Mouse (Mus musculus) lung, postnatal 10 days (tissue): ENCODE measurements around the gene Kbtbd13.

Experiments
- DNase-seq: peaks from one replicate; pipeline ENCODE4 v3.0.0; 2021

The Kbtbd13 gene

GRCm38 (mm10) chr9:65346476-65347111 lies 44.9 kb downstream of the Kbtbd13 start:
- DNase-seq, result peak; percentile 52

DNA sequence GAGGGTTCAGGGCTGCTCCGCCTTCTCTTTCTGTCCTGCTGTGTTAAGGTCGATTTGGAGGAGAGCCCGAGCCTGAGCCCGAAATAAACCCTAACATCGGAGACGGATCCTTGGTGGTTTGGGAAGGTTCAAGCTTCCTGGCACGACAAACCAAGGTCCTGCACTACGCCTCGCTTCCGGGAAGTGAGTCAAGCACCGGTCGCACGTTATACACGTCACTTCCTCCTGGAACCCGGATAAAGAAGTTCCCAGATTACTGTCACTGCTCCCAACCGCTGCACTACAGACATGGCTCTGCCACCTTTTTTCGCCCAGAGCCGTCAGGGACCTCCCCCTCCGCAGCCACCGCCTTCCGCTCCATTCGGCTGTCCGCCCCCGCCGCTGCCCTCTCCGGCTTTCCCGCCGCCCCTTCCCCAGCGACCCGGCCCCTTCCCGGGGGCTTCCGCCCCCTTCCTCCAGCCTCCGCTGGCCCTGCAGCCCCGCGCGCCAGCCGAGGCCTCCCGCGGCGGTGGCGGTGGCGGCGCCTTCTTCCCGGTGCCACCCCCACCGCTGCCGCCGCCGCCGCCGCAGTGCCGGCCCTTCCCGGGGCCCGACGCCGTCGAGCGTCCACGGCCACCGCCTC lies 45.5 kb downstream of the Kbtbd13 start, which contains the start of gene Pdcd7:
TSS of gene Pdcd7 (plus strand) at position 251 of the 622 bp plus-strand sequence.
- DNase-seq, result peak; percentile 98

- peak; percentile 22 for DNase-seq
Observed at GRCm38 (mm10) chr9:65345439-65345838, 46.0 kb downstream of the Kbtbd13 start.

DNA sequence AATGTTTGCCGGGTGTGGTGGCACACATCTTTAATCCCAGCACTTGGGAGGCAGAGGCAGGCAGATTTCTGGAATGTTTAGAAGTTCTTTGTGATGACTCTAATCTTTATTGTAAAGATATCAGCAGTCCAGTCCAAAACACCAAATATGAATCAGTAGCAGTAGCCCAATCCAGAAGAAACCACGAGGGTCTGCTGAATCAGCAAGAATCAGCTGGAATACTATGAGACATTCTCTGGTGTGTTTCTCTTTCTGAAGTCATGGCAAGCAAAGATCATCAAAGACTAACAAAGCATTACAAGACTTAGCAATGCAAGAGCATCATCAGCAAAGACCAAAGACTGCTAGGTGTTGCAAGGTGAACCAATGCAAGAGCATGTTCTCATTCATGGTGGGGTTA lies 51.0 kb downstream of the Kbtbd13 start:
- no peak for DNase-seq

DNA sequence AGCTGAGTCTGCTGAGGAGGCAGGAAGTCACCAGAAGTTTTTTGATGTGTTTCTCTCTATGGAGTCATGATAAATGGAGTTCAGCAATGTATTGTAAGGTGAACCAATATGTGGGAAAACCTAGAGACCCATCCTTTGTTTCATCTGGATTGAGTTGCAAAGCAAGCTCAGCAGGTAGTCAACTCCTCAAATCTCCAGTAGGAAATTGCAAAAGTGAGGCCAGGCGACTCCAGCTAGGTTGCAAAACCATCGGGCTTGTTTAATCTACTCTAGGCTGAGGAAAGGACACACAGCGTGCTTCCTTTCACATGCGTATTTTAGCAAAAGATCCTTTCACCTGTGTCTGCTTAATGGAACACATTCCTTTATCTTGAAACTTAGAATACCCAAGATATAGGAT lies 52.3 kb downstream of the Kbtbd13 start:
- DNase-seq, result no peak
